8 mouse cellular contexts compared by ENCODE assay signal in the genomic region with DNA sequence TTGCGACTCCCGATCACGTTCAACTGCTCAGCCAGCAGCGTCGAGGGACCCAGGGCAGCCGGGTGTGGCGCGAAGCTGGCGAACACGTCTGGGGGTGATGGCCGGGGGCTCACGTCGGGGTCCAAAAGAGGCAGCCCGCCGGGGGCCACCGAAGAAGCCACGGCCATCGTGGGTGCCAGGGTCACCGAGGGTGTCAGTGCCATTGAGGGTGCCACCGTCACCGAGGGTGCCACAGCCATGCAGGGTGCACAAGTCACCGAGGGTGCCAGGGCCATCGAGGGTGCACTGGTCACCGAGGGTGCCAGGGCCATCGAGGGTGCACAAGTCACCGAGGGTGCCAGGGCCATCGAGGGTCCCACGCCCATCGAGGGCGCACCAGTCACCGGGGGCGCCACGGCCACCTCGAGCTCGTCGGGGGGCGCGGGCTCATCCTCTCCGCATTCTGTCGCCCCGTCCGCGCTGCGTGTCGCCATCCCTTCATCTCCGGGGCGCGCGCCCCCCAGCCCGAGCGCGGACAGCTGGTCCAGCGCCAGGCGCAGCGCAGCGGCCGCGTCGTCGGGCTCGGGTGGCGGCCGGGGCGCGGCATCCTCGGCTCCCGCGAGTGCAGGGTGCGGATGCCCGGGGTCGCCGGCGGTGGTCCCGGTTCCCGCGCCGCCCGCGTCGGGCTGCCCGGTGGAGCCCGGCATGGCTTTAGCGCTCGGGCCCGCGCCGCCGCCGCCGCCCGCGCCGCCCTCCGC. TPM values are rescaled to one million over a fixed set of nuclear protein-coding genes. Genes with fewer than 3 reads are reported as not detected.
DNase-seq lines count a peak whose midpoint lies in the region; ATAC-seq and TF ChIP-seq lines count a peak whose summit lies in the region.

No protein-coding gene starts in this region.

- peak overlapping the region; percentile 80 for H3K4me2 ChIP-seq in hindbrain, embryonic 11.5 days (replicated peaks; ENCODE audit: low read depth, low read length)

- H3K4me1 ChIP-seq in cerebellum, adult 2 months (ENCODE audit: control insufficient read depth, insufficient read depth, low read length) = peaks cover 24% of the 10 kb centered on the region
- H3K4me1 ChIP-seq in hindbrain, embryonic 11.5 days (replicated peaks; ENCODE audit: control insufficient read depth, insufficient read depth, low read length) = peaks cover 12% of the 10 kb centered on the region

- H3K9me3 ChIP-seq in hindbrain, embryonic 11.5 days (ENCODE audit: control insufficient read depth, low read length) = no peaks in the 10 kb centered on the region

- 4% methylated on average over 89 of the region's 94 CpGs for WGBS in cerebellum, adult 2 months
- under 1% methylated on average over 77 of the region's 94 CpGs for WGBS in hindbrain, embryonic 11.5 days

- H3K27me3 ChIP-seq in cerebellum, adult 2 months (ENCODE audit: control insufficient read depth, insufficient read depth, low read length) = no peaks in the 10 kb centered on the region
- H3K27me3 ChIP-seq in hindbrain, embryonic 11.5 days (ENCODE audit: control insufficient read depth, insufficient read depth, low read length) = no peaks in the 10 kb centered on the region

- ATAC-seq in cerebellum, adult (ENCODE audit: insufficient number of reproducible peaks, low FRiP score, low TSS enrichment) = no peak
- ATAC-seq in hindbrain, embryonic 11.5 days (ENCODE audit: low FRiP score) = no peak

- peak overlapping the region; percentile 1; the same call in 1 of the 2 replicates for H3K27ac ChIP-seq in cerebellum, adult 2 months (ENCODE audit: insufficient read depth, low read length)
- peak overlapping the region; percentile 99 for H3K27ac ChIP-seq in hindbrain, embryonic 11.5 days (ENCODE audit: low read depth, low read length)

- H3K36me3 ChIP-seq in hindbrain, embryonic 11.5 days (ENCODE audit: control insufficient read depth, insufficient read depth, low read length) = peaks cover 10% of the 10 kb centered on the region

- no peak for TF ChIP-seq POLR2A in cerebellum, adult 2 months (IDR thresholded peaks at IDR 0.05; ENCODE audit: borderline replicate concordance, insufficient read depth, low read length)

- TF ChIP-seq CTCF in cerebellum, adult 2 months (IDR thresholded peaks at IDR 0.05; ENCODE audit: borderline replicate concordance, insufficient read depth, low read depth, low read length) = no peak

- peak overlapping the region; percentile 64 for H3K4me3 ChIP-seq in cerebellum, adult 2 months (replicated peaks; ENCODE audit: insufficient read depth, low read depth, low read length)
- peak overlapping the region; percentile 98 for H3K4me3 ChIP-seq in hindbrain, embryonic 11.5 days (ENCODE audit: low read depth, low read length)

- peak in 1 of 2 experiments; percentile 48 for DNase-seq in cerebellum, adult 2 months
- peak; percentile 43 for DNase-seq in retina, postnatal 1 day
- DNase-seq in retina, embryonic 14.5 days (ENCODE audit: low spot score) = no peak
- peak; percentile 49 for DNase-seq in hindbrain, embryonic 11.5 days (ENCODE audit: low spot score)
- DNase-seq in lung, postnatal 14 days = peak; percentile 28
- DNase-seq in thymus, postnatal 4 days = peak; percentile 60
- no peak for DNase-seq in natural killer cell, adult 2 months (ENCODE audit: low spot score in 2 of 2)

- H3K9ac ChIP-seq in hindbrain, embryonic 11.5 days (ENCODE audit: low read depth, low read length) = peak overlapping the region; percentile 100

RNA-seq across cellular contexts. Expression of gene Mex3d, which starts 0.6 kb away (rescaled TPM):
- polyA plus RNA-seq in cerebellum, adult 2 months (2012; rRNA removed) = 16.1 and 16.2 TPM in 2 replicates
- 13.4 and 14.7 TPM in 2 replicates for polyA plus RNA-seq in hindbrain, embryonic 11.5 days (2014; fragmentation: Nextera tagmentation; extraction: Ambion mirVana)

RNA-seq across cellular contexts. Expression of gene Mbd3, which starts 12.4 kb away (rescaled TPM):
- polyA plus RNA-seq in cerebellum, adult 2 months (2012; rRNA removed) = 193 and 199 TPM in 2 replicates
- polyA plus RNA-seq in hindbrain, embryonic 11.5 days (2014; fragmentation: Nextera tagmentation; extraction: Ambion mirVana) = 227 and 240 TPM in 2 replicates

RNA-seq across cellular contexts. Expression of gene Uqcr11, which starts 19.7 kb away (rescaled TPM):
- 1,410 and 1,545 TPM in 2 replicates for polyA plus RNA-seq in cerebellum, adult 2 months (2012; rRNA removed)
- polyA plus RNA-seq in hindbrain, embryonic 11.5 days (2014; fragmentation: Nextera tagmentation; extraction: Ambion mirVana) = 466 and 480 TPM in 2 replicates

RNA-seq across cellular contexts. Expression of gene Plk5, which starts 30.6 kb away (rescaled TPM):
- polyA plus RNA-seq in cerebellum, adult 2 months (2012; rRNA removed) = 145 and 151 TPM in 2 replicates
- 0.11 and 0.14 TPM in 2 replicates for polyA plus RNA-seq in hindbrain, embryonic 11.5 days (2014; fragmentation: Nextera tagmentation; extraction: Ambion mirVana)

RNA-seq across cellular contexts. Expression of gene Adamtsl5, which starts 38.7 kb away (rescaled TPM):
- 7.9 and 10.8 TPM in 2 replicates for polyA plus RNA-seq in cerebellum, adult 2 months (2012; rRNA removed)
- polyA plus RNA-seq in hindbrain, embryonic 11.5 days (2014; fragmentation: Nextera tagmentation; extraction: Ambion mirVana) = 0.54 and 0.70 TPM in 2 replicates

Comparison
In these comparisons a context has a peak if more than half of its experiments do, and no peak if none do; other contexts are left out.
1. DNase-seq: peak in retina, postnatal 1 day (single experiment), hindbrain, embryonic 11.5 days (single experiment), lung, postnatal 14 days (single experiment) and thymus, postnatal 4 days (single experiment); none in retina, embryonic 14.5 days (single experiment) and natural killer cell, adult 2 months (0 of 2).